Mouse (Mus musculus): Measurements from ENCODE around the gene Dnajc15.

The Dnajc15 gene

DNA sequence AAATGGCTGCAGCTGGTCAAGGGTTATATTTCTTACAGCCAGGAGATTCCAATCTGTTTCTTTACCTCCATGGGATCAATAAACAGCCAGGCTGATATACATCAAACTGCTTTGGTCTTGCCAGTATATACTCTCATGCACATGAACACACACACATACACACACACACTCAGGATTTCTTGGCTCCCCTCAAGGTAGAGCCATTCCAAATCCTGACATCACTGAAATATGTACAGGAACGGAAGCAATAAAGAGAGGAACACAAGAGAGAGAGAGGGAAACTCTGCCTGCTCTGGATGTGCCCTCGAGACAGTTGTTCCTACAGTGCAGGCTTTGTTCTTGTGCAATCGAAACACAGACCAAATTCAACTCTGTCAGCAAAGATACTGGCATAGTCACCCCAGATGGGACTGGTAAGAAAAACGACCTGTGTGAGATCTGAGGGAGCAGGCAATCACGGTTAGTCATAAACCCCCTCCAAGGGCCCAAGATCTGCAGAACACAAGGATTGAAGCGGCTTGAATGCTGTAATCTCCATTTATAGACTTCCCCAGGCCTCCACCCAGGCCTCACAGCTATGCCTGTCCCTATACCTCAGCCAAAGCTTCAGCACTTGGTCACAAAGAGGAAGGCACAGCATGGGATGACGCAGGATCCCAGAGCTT is 80.5 kb downstream of the Dnajc15 start:
- no peak for DNase-seq

DNA sequence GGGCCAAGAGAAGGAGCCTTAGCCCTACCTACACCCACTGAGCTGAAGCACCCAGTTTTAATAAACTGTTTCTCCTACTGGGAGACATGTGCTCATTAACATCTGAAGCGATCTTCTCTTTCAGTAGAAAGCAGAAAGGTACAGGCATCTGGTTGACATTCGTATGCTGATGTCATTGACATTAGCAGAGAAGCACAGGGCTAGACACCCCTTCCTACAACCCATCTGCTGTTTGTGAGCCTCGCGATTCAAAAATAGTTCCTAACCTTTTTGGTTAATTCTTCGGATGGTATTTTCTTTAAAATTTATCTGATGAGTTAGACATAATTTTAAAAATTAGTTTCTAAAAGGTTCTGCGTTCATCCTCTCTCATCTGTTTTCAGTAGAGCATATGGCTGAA is 81.9 kb downstream of the Dnajc15 start:
- no peak for DNase-seq

DNA sequence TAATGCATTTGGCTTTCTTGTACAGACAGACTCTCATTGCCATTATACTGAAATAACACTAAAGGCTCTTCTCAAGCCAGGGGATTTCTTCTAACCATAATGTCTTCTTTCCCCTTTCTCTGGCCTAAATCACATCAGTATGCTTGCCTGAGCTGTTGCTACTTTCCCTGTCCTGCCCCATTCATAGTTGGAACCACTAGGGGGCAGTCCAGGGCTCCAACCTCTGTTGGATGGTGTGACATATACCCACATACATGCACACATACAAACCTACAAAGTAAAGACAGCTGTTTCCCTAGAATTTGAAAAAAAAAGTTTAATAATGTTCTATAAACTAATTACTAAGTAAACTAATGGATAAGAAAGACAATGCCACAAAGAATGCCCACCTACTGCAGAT is 91.7 kb downstream of the Dnajc15 start:
- DNase-seq: no peak

DNA sequence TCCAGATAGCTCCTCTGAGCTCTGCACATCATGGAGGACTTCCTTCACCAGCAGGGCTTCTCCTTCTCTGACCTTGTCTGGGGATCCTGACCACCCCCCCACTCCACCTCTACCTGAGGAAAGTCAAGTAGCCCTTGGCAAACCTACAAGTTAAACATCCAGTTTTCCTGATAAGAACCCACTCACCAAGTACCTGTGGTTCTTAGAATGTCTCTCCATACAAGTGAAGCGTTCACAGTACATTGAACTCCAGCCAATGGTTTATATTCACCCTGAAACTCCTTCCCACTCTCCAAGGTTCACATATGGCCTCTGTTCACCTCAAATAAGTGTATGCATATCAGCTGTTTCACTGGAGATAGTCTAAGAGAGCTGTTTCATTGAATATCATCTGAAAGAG is 97.6 kb downstream of the Dnajc15 start:
- no peak for DNase-seq

DNA sequence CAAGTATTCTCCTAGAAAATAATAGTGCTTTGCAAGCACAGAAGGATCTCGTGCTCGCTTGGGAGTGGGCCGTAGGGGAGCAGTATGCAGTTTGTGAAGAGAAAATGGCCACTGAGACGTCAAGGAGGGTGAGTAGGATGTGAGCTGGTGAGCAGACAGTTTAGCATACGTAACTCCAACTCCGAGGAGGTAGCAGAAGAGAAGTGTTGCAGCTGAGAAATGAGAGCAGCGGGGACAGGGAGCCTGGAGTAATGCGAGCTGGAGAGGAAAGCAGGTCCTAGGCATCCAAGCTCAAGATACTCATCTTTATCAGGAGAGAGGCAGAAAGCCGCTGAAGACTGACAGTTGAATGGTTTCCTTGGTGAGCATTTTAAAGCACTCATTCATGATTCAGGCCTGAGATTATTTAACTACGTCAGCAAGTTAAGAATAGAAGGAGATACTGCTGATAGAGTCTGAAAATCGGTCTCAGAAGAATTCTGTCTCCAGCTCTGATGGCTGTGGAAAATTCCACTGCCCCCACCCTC is 98.9 kb downstream of the Dnajc15 start:
- DNase-seq: no peak

DNA sequence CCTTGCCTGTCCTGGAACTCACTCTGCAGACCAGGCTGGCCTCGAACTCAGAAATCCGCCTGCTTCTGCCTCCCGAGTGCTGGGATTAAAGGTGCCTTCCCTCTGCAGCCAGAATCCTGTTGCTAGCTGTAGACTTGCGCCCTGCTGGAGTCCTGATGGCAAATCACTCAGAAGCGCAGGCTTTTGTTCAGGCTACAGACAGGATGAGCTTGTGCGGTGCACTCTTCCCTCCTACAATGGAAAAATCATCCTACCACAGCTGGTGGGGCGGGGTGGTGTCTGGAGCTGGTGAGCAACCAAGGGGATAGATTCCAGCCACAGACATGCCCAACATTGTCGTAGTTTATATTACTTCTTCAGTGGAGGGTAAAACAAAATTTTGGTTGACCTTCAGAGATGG is 101.6 kb downstream of the Dnajc15 start:
- no peak for DNase-seq

DNA sequence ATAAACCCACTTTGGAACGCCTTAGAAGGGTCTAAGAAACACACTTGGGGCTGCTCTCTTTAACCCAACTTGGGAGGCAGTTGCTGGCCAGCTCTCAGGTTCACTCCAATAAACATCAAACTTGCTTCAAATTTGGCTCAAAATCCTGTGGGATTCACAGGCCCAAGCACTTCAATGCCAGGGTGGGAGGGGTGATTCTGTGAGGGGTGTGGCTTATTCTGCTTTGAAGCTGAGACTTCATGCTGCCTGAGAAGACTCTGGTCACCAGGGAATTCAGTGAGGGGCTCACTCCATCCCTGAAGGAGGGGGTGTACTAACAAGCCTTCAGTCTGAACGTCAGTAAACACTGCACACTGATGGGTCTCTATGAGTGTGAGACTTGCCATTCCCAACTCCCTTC is 103.3 kb downstream of the Dnajc15 start:
- no peak for DNase-seq

All from cerebellum, adult 9-11 months (tissue).